Mouse (Mus musculus): ENCODE data around the gene Creld2.
"Not testable (repeated sequence)": the region's sequence is repeated elsewhere in the genome, so short reads cannot be mapped to it uniquely, and the experiment has no call there.

The Creld2 gene

DNA sequence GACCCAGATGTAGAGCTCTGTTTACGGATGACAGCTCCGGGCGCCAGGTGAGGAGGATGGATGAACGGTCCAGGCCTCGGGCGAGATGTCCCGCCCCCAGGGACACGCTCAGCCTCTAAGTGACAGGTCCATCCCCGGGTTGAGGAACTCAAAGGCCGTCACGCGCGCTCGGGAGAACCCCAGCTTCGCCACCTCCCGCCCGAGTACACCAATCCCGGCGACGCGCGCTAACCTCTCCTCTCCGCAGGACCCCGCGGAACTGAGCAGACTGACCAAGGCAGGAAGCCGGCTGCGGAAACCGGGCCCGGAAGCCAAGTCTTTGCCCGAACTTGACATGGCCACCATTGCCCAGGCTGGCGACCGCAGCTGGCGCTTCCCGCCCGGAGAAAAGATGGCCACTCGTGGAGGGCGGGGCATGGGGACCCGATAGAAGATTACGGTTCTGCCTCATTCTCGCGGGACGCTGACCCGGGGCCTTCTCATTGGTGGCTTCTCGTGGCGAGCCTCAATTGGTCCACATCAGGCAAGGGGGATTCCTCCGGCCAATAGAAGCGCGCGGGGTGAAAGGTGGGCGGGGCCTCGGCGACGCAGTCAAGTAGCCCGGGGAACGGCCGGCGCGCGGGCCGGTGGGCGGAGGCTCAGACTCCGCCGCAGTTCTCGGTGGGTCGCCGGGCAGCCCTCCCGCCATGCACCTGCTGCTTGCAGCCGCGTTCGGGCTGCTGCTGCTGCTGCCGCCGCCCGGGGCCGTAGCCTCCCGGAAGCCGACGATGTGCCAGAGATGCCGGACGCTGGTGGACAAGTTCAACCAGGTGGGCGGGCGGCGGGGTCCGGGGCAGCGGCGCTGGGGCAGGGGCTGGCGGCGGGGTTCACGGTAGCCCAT is at the start of gene Creld2, which contains the start of gene Alg12:
TSS of gene Creld2 (plus strand) at position 621 of the 880 bp plus-strand sequence.
TSS of gene Alg12 (minus strand) at position 293 of the 880 bp plus-strand sequence.
- DNase-seq (ENCODE audit: low read depth, low spot score), result peak; percentile 99

DNA sequence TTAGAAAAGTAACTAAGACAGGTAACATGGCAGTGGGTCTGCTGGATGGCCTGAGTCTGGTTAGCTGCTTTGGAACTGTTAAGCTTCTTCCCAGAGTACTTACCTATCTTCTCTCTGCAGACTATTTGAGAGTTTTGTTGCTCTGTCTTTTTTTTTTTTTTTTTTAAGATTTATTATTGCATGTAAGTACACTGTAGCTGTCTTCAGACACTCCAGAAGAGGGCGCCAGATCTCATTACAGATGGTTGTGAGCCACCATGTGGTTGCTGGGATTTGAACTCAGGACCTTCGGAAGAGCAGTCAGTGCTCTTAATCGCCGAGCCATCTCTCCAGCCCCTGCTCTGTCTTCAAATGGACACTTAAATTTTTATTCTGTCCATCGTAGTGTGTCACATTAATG is 44.8 kb upstream of the Creld2 start:
- not testable (repeated sequence) for DNase-seq (ENCODE audit: low read depth, low spot score)

DNA sequence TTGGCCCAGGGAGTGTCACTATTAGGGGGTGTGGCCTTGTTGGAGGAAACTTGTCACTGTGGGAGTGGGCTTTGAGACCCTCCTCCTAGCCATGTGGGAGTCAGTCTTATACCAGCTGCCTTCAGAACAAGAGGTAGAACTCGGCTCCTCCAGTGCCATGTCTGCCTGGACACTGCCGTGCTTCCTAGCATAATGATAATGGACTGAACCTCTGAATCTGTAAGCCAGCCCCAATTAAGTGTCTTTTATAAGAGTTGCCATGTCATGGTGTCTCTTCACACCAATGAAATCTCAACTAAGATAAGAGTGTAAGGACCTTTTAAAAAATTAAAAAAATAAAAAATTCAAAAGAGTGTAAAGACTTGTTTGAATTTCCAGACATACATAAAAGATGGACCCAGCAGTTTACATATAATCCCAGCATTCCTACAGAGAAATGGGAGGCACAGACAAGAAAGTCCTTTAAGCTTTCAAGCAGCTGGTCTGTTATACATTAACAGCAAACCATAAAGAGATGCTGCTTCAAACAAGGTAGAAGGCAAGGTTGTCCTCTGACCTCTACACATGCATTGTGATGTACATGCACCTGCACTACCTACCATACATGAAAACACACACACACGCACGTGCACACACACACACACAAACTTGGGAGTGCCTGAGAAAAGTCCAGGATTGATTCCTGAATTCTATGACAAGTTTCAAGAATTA is 27.2 kb upstream of the Creld2 start:
- no peak for DNase-seq (ENCODE audit: low read depth, low spot score)

DNA sequence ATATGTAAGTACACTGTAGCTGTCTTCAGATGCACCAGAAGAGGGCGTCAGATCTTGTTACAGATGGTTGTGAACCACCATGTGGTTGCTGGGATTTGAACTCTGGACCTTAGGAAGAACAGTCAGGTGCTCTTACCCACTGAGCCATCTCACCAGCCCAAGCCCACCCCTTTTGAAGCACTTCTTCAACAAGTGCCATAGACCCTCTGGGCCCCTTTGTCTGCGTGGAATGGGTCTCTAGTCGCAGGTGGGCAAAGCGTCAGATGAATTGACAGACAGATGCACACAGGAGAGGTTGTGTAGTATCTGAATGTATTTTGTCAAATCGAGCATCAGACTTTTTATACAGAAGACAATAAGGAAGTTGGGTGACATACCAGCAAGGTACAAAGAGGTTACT is 24.7 kb upstream of the Creld2 start:
- not testable (repeated sequence) for DNase-seq (ENCODE audit: low read depth, low spot score)

DNA sequence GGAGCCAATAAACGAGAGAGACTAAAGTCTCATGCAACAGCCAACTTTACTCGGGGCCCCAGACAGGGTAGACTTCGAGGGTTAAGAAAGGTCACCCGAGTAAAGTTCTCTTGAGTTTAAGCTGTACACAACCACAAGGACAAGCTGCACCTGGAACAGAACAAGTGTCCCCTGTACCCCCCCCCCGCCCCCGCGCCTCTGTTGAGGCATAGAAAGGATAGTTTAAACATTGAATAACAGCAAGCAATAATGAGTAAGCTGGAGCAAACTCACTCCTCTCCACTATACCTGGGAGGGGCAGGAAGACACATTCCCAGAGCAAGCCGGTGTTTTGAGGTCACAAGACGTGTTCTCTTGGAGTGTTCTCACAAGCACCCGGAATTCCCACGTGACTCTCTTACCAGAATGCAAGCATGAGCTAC is 19.5 kb upstream of the Creld2 start:
- DNase-seq (ENCODE audit: low read depth, low spot score), result no peak

DNA sequence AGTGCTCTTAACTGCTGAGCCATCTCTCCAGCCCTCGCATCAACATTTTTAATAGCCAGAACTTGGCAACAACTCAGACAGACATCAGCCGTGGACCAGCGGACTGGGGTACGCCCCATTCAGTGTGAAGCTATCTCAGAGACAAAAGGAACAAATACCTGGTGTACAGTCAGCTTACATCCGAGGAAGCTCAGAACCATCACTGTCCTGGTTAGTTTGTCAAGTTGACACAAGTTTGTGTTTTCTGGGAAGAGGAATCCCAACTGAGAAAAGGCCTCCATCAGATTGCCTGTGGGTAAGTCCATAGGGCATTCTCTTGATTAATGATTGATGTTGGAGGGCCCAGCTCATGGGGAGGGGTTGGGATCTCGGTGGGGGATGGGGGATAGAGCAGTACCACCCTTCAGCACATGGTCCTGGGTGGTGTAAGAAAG is 18.5 kb upstream of the Creld2 start:
- DNase-seq (ENCODE audit: low read depth, low spot score), result no peak

DNA sequence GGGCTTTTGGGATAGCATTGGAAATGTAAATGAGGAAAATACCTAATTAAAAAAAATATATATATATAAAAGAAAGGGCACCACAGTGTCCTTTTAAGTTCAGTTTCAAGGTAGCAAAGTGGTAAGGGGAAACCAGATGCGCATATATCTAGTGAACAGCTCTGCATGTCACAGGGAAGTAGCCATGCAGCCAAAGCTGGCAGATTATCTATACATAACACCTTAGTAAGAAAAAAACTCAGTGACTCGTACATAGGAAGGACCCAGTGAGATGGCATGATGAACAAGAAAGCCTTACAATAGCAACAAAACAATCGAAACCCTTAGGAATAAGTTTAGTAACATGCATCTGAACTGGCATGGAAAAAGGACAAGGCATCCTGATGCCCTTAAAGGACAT is 17.5 kb upstream of the Creld2 start:
- no peak for DNase-seq (ENCODE audit: low read depth, low spot score)

DNA sequence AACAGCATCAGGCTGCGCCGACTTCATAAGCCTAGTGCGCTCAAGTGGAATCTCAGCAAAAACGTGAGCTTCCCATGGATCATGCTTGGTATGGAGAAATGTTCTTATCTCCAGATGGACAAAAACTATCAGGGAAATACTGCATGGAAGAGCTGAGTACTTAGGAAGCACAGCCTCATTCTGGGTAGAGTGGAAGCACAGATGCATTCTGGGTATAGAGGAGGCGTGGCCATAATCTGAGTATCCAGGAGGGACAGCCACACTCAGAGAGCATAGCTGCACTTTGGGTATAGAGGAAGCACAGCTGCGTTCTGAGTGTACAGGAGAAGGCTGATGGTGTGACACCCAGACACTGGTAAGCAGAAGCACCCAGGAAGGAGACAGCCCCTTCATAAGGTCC is 17.1 kb upstream of the Creld2 start:
- DNase-seq (ENCODE audit: low read depth, low spot score), result no peak

DNA sequence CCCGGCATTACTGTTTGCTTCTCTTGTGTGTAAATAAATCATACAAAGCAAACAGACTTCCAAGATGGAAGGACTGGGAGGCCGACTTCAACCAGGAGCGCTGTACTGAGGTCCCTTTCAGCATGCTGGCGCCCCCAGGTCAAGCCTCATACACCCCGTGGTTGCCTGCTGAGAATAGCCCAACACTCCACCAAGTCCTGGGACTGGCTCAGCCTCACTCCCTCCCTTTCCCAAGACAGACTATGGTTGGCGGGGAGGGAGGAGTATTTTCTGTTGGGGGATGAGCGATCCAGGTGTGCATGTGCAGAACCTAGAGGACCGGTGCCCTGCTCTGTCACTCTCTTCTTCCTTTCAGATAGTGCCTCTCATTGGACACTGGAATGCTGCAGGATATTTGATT is 11.3 kb upstream of the Creld2 start:
- DNase-seq (ENCODE audit: low read depth, low spot score), result no peak

DNA sequence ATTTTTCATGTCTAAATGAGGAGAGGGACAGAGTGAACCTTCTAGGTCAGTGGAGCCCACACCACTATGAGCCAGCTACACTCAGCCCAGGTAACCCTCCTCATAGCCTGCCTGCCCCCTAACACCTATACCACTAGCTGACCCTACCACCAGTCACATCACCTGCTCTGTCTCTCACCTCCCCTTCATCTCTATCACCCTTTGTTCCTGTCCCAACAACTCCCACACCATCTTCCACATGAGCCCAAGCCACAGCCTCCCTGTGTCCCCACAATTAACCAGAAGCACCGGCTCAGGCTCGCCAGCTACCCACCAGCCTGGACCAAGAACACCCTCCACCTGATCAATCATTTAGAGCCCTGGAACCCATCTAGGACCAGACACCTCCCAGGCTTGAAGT is 9.1 kb upstream of the Creld2 start:
- no peak for DNase-seq (ENCODE audit: low read depth, low spot score)

DNA sequence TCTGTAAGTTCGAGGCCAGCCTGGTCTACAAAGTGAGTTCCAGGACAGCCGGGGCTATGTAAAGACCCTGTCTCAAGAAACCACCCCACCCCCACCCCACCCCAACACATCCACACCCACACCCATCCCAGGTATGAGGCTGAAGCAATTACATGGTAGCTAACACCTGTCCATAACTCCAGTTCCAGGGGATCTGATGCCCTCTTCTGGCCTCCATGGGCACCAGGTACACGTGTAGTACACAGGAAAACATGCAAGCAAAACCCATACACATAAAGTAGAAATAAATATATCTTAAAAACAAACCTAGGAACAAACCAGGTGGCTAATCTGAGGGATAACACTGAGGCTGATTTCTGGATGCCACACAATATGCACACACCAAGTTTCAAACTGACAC is 6.2 kb upstream of the Creld2 start:
- no peak for DNase-seq (ENCODE audit: low read depth, low spot score)

DNA sequence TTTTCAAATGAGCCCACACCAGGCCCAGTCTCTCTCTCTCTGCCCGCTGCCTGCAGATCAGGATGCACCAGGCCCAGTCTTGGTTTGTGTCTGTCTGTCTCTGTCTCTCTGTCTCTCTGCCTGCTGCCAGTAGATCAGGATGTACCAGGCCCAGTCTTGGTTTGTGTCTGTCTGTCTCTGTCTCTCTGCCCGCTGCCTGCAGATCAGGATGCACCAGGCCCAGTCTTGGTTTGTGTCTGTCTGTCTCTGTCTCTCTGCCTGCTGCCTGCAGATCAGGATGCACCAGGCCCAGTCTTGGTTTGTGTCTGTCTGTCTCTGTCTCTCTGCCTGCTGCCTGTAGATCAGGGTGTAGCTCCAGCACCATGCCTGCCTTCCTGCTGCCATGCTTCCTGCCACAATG is 5.6 kb upstream of the Creld2 start:
- not testable (repeated sequence) for DNase-seq (ENCODE audit: low read depth, low spot score)

DNA sequence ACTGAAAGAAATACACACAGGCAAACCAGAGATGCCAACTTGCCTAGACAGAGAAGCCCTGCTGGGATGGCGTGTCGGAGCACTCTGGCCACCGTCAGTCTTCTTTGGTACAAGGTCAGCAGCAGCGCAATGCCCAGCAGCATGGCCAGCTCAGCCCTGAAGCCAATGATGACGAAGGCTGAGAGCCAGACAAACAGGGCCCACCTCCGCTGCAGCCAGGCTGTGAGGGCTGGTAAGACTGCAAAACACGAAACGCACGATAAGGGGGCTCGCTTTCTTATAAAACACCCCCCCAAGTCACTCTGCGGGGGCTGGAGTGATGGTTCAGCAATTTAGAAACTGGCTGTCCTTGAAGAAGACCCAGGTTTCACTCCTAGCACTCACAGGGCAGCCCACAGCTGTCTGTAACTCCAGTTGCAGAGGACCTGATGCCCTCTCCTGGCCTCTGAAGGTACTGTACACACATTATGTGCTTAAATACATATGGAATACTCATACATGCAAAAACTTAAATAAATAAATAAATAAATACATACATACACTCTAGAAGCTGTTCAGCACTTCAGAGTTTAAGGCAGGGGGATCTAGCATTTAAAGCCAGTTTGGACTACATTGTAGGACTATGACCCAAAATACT is 4.9 kb upstream of the Creld2 start:
- DNase-seq (ENCODE audit: low read depth, low spot score), result no peak

DNA sequence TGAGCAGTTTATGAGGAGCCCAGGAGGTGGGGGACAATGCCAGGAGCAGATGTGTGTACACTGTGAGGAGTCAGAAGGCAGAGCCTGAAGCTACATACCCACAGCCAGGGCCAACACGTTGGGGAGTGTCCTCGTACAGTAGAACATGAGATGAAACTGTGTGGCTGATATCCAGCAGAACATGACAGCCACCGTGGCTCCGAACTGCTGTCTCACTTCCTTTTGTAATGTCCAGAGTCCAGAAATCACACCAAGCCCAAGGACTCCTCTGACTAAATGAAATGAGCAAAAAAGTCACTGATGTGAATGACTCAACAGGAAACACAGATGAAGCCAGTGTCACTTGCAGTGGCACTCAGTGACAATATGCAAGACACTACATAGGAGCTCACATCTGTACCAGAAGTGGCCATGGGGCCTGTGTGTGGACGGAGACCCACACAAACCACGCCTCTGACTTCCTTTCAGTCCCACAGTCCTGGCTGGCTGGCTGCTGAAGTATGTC is 4.2 kb upstream of the Creld2 start:
- DNase-seq (ENCODE audit: low read depth, low spot score), result no peak

DNA sequence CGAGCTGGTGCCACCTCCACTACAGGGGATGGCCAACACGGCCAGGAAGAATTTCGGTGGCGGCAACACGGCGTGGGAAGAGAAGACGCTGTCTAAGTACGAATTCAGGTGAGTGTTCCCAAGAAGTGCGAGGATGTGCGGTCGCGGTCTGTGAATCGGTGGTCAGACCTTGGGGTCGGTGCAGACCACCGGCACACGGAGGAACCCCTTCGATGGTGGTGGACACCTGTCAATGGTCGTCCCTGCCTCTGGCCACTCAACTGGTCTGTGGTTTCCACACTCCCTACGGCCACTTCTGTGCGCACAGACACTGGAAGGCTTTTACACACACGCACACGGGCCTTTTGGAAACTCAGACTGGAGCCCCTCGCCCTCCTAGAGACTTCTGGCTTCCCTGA is 459 bp downstream of the Creld2 start:
- DNase-seq (ENCODE audit: low read depth, low spot score), result no peak

DNA sequence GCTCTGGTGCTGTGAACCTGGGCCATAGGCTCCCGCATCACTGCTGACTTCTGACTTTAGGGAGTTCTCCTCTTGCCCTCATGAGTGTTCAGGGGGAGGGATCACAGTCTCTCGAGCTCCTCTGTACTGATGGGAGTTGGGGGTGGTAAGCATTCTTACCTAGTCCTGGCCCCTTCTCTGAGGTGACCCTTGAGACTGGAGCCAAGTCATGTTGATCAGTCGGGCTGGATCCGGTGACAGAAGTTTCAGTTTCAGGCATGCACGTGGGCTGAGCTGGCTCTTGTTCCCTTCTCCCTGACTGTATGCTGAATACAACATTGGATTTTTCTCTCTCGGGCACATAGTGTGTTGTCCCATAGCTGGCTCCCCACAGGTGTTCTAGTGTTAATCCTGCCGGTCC is 2.0 kb downstream of the Creld2 start:
- no peak for DNase-seq (ENCODE audit: low read depth, low spot score)

DNA sequence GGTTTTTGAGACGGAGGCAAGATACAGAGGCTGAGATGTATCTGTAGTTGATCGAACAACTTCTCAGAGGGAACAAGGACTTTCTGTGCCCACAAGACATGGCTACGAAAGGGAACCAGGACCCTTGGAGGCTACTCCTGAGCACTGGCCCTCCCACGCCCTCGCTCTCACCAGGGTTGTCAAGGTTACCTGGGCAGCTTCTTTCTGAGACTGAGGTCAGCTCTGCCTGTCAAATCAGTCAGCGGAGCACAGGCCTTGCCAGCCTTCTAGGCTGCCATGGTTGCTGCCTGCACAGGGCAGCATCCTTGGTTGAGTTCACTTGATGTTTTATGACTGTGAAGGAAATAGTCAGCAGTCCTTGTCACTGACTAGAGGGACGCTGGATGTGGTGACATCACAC is 3.1 kb downstream of the Creld2 start:
- no peak for DNase-seq (ENCODE audit: low read depth, low spot score)

DNA sequence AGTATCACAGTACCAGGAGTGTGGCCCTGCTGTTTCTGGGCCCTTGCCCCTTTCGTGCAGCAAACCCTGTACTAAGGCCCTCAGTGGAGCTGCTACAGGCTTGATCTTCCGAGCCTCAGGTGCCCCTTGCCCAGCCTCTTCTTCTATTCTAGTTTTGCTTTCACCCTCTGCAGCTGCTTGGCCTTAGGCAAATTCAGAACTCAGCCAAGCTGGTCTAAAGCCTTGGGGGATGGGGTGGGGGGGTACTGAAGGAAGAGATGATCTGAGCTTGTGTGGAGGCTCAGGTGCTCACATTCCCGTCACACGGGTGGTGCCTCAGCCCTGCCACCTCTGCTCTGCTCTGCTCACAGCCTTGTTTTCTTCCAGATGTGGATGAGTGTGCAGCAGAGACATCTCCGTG is 3.9 kb downstream of the Creld2 start:
- no peak for DNase-seq (ENCODE audit: low read depth, low spot score)

DNA sequence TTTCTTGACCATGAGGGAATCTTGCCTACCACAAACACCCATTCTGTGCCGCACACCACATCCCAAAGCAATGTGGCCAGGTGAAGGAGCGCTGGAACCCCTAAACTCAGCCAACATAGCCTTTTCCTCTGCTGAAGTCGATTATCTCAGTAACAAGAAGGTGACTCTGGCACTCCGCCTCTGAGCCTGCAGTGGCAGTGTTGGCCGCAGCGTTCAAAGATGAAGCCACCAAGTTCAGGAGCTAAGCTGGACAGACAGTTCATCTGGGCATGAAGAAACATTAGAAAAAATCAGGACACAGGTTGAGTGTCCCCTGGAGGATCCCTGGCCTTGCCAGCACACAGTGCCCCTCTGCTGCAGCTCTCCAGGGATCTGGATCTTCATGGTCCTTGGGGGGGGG is 8.0 kb downstream of the Creld2 start:
- DNase-seq (ENCODE audit: low read depth, low spot score), result no peak

DNA sequence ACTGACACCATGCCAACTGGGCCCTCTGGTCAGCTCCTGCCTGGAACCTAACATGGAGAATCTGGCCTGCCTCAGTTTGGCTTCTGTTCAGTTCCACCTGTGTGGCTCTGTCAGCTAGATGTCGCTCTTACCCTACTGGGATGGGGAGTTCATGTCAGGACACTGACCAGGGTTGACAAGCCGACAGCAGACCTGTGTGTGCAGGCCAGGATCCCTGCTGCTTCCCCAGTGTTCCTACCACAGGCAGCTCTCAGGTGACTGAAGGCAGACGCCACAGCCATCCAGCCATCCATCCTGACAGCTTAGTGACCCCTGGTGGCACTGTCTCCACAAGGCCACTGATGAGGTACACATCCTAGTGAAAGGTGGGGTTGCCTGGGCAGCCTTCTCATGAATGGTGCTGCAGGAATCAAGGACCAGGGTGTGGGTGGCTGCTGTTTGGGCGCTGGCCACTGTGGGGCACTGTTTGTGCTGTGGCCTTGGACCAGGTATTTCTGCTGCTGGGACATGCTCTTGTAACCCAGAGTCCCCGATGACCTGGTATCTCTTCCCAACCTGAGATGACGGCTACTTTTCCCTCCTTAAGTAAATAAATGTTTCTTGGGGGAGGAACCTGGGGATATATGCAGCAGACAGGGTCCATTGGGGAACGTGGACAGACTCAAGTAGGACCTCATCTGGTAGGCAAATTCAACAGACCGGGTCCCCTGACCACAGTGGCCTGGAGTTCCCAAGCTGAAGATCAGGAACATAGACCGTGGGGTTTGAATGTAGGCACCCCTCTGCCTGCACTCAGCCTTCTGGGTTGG is 8.7 kb downstream of the Creld2 start:
- no peak for DNase-seq (ENCODE audit: low read depth, low spot score)

All from embryo, embryonic 11.5 days (tissue).